Mouse (Mus musculus) forebrain, embryonic 16.5 days (tissue): ENCODE data around the gene Stom. TPM values are rescaled to one million over a fixed set of nuclear protein-coding genes. Genes with fewer than 3 reads are reported as not detected.

Experiments
- ATAC-seq: fragments of 200-750 bp; cut with Nextera tagmentation; 2 replicates; pipeline ENCODE4 v1.8.0; 2017; ENCODE audit warnings: mild to moderate bottlenecking, moderate library complexity
- H3K27ac ChIP-seq: fragments of 300-500 bp; sonication (generic); 2 replicates; pipeline ENCODE4 v1.5.1; 2014; ENCODE audit warnings: low read length, control low read depth
- H3K27me3 ChIP-seq: fragments of 300-500 bp; sonication (generic); replicated peaks from 2 replicates; pipeline ENCODE4 v1.6.1; 2014; ENCODE audit warnings: low read length; ENCODE audit not compliant: control insufficient read depth, insufficient read depth
- H3K36me3 ChIP-seq: fragments of 300-500 bp; sonication (generic); 2 replicates; pipeline ENCODE4 v1.6.1; 2014; ENCODE audit not compliant: control insufficient read depth, insufficient read depth
- H3K4me1 ChIP-seq: fragments of 300-500 bp; sonication (generic); replicated peaks from 2 replicates; pipeline ENCODE4 v1.6.1; 2014; ENCODE audit warnings: low read length; ENCODE audit not compliant: control insufficient read depth, insufficient read depth
- H3K4me2 ChIP-seq: fragments of 300-500 bp; sonication (generic); 2 replicates; pipeline ENCODE4 v1.6.1; 2014; ENCODE audit warnings: mild to moderate bottlenecking, low read length, control low read depth
- H3K4me3 ChIP-seq: fragments of 300-500 bp; sonication (generic); replicated peaks from 2 replicates; pipeline ENCODE4 v1.5.1; 2014; ENCODE audit warnings: mild to moderate bottlenecking, low read length, control low read depth
- H3K9ac ChIP-seq: fragments of 300-500 bp; sonication (generic); replicated peaks from 2 replicates; pipeline ENCODE4 v1.6.1; 2014; ENCODE audit warnings: low read depth, low read length, control low read depth
- H3K9me3 ChIP-seq: fragments of 300-500 bp; sonication (generic); 2 replicates; pipeline ENCODE4 v1.6.1; 2016; ENCODE audit warnings: low read length; ENCODE audit not compliant: control insufficient read depth
- whole genome bisulfite sequencing: fragments of 180-500 bp; shearing (Covaris S2); extraction: QIAGEN DNeasy Blood & Tissue Kit; methylation state at CpG from one replicate; pipeline ENCODE4 v1.1.7; 2014; 5-methylcytosine and 5-hydroxymethylcytosine counted together
- polyA plus RNA-seq: library from polyadenylated mRNA; unstranded; fragments of >200 nt; fragmentation: Nextera tagmentation; extraction: Ambion mirVana; gene quantifications from 2 replicates; pipeline ENCODE4 v1.2.1, GENCODE M21; 2015

The Stom gene
- polyA plus RNA-seq, 1 experiment from 2014 or later: 10.8 TPM

GRCm38 (mm10) chr2:35271817-35272216 is 65.0 kb downstream of the Stom start:
- ATAC-seq: no peak
- no peaks in the 10 kb centered on the region for H3K36me3 ChIP-seq
- 69% methylated on average over 2 of the region's 2 CpGs for WGBS
- H3K9me3 ChIP-seq: no peaks in the 10 kb centered on the region
- no peak overlapping the region for H3K9ac ChIP-seq
- no peak overlapping the region for H3K4me3 ChIP-seq
- H3K27ac ChIP-seq: no peak overlapping the region
- no peak overlapping the region for H3K4me2 ChIP-seq
- peaks cover 2% of the 10 kb centered on the region; the same call in 1 of the 2 replicates for H3K4me1 ChIP-seq
- no peaks in the 10 kb centered on the region for H3K27me3 ChIP-seq

- H3K27ac ChIP-seq: no peak overlapping the region
- no peaks in the 10 kb centered on the region for H3K36me3 ChIP-seq
- H3K9ac ChIP-seq: no peak overlapping the region
- H3K9me3 ChIP-seq: no peaks in the 10 kb centered on the region
- 6% methylated on average over 10 of the region's 10 CpGs for WGBS
- no peak overlapping the region for H3K4me2 ChIP-seq
- H3K4me3 ChIP-seq: no peak overlapping the region
- no peaks in the 10 kb centered on the region for H3K27me3 ChIP-seq
- peak; percentile 56 for ATAC-seq
- H3K4me1 ChIP-seq: peaks cover 2% of the 10 kb centered on the region; the same call in 1 of the 2 replicates
Observed at GRCm38 (mm10) chr2:35270531-35270984, 66.2 kb downstream of the Stom start.

DNA sequence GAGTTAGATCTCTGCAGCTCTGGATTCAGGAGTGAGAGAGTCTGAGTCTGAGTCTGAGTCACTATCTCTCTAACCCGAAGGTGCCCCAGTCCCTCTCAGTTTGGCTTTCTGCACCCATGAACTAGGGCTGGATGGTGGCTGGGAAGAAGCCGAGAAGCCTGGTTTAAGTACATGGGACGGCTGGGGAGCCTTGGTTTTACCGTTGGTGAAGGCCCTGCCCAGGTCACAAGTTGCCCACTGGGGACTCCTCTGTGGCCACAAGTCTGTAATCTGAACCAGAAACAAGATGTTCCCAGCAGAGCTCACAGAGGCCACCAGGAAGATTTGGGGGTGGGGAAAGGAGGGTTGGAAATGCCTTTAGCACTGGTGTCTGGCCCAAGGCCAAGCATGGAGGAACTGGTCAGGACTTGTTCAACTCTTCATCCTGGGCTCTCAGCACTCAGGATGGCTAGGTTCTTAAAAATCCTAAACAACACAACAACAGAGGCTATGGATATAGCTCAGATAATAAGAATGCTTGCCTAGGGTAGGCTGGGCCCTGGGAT is 67.0 kb downstream of the Stom start:
- 81% methylated on average over 4 of the region's 4 CpGs for WGBS

GRCm38 (mm10) chr2:35269136-35269535 is 67.6 kb downstream of the Stom start:
- no peak for ATAC-seq
- Histone ChIP-seq H3K36me3 (no peaks in the 10 kb centered on the region), H3K27ac (no peak overlapping the region), H3K9ac (no peak overlapping the region), H3K4me1 (peaks cover 2% of the 10 kb centered on the region; the same call in 1 of the 2 replicates), H3K27me3 (no peaks in the 10 kb centered on the region), H3K4me2 (no peak overlapping the region), H3K9me3 (no peaks in the 10 kb centered on the region), H3K4me3 (no peak overlapping the region)
- WGBS: 94% methylated on average over 6 of the region's 6 CpGs

More for the DNA sequence above, 67.0 kb downstream of the Stom start:
- Histone ChIP-seq H3K36me3 (no peaks in the 10 kb centered on the region), H3K4me2 (no peak overlapping the region), H3K9me3 (no peaks in the 10 kb centered on the region), H3K27me3 (no peaks in the 10 kb centered on the region), H3K27ac (no peak overlapping the region), H3K4me3 (no peak overlapping the region), H3K4me1 (peaks cover 2% of the 10 kb centered on the region; the same call in 1 of the 2 replicates), H3K9ac (no peak overlapping the region)
- no peak for ATAC-seq

- Histone ChIP-seq H3K27ac (no peak overlapping the region), H3K4me2 (no peak overlapping the region), H3K9me3 (no peaks in the 10 kb centered on the region), H3K9ac (no peak overlapping the region), H3K4me3 (no peak overlapping the region), H3K4me1 (no peaks in the 10 kb centered on the region; the same call in 1 of the 2 replicates), H3K36me3 (no peaks in the 10 kb centered on the region), H3K27me3 (no peaks in the 10 kb centered on the region)
- ATAC-seq: no peak
- WGBS: 77% methylated on average over 10 of the region's 10 CpGs
Observed at GRCm38 (mm10) chr2:35267876-35268566, 68.8 kb downstream of the Stom start.

GRCm38 (mm10) chr2:35267156-35267875 is 69.5 kb downstream of the Stom start:
- 88% methylated on average over 13 of the region's 13 CpGs for WGBS
- Histone ChIP-seq H3K9me3 (no peaks in the 10 kb centered on the region), H3K27me3 (no peaks in the 10 kb centered on the region), H3K4me3 (no peak overlapping the region), H3K36me3 (no peaks in the 10 kb centered on the region), H3K9ac (no peak overlapping the region), H3K27ac (no peak overlapping the region), H3K4me1 (no peaks in the 10 kb centered on the region; the same call in 1 of the 2 replicates), H3K4me2 (no peak overlapping the region)
- no peak for ATAC-seq

- Histone ChIP-seq H3K4me2 (no peak overlapping the region), H3K9ac (no peak overlapping the region), H3K27ac (no peak overlapping the region), H3K4me1 (no peaks in the 10 kb centered on the region; the same call in 1 of the 2 replicates), H3K9me3 (no peaks in the 10 kb centered on the region), H3K27me3 (no peaks in the 10 kb centered on the region), H3K4me3 (no peak overlapping the region), H3K36me3 (no peaks in the 10 kb centered on the region)
- no peak for ATAC-seq
- WGBS: 83% methylated on average over 9 of the region's 9 CpGs
Observed at GRCm38 (mm10) chr2:35266251-35266905, 70.4 kb downstream of the Stom start.

DNA sequence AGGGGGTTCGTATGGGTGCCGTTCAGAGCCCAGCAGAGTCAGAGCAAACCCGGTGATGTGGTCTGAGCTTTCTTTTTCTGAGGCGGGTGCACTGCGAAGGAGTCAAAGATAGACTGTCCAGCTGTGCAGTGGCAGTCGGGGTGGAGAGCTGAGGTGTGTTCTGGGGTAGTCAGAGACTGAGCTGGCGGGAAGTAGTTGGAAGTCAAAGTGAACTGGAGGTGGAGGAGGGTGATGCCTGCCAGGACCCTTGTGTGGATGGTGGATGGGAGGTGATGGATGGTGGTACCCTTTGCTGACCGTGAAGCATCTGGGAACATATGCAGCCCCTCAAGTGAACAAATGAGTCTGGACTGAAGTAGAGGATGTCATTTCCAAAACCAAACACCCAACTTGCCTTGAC is 71.0 kb downstream of the Stom start:
- Histone ChIP-seq H3K4me1 (no peaks in the 10 kb centered on the region; the same call in 1 of the 2 replicates), H3K4me3 (no peak overlapping the region), H3K27me3 (no peaks in the 10 kb centered on the region), H3K27ac (no peak overlapping the region), H3K36me3 (no peaks in the 10 kb centered on the region), H3K9ac (no peak overlapping the region), H3K4me2 (no peak overlapping the region), H3K9me3 (no peaks in the 10 kb centered on the region)
- ATAC-seq: 0 out of 2 replicates have a peak, but pooled peaks have one; percentile 2
- 88% methylated on average over 8 of the region's 8 CpGs for WGBS

DNA sequence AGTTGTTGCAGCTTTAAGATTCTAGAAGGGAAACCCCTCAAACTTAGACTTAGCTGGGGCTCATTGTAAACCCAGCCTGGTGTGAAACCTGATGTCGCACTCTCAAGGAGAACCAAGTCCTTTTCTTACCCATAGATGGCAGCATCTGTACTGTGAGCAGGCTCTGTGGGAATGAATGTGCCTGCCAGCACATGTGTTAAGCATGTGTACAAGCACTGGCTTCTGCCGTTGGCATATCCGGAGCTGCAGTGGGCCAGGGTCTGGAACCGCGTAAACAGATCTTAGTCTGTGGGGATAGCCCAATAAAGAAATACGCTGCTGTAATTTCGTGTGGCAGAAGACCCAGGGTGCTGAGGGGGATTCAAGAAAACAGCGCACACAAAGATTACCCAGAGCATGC is 71.5 kb downstream of the Stom start:
- Histone ChIP-seq H3K9me3 (no peaks in the 10 kb centered on the region), H3K4me3 (no peak overlapping the region), H3K9ac (no peak overlapping the region), H3K27me3 (no peaks in the 10 kb centered on the region), H3K36me3 (no peaks in the 10 kb centered on the region), H3K4me2 (no peak overlapping the region), H3K4me1 (no peaks in the 10 kb centered on the region), H3K27ac (no peak overlapping the region)
- ATAC-seq: peak; percentile 88
- 40% methylated on average over 8 of the region's 8 CpGs for WGBS
